Mouse (Mus musculus) bone marrow, adult 2 months (tissue): ENCODE measurements around the gene Stk26.

Source experiments
- CTCF ChIP-seq: fragments of 200-500 bp; IDR thresholded peaks from 2 replicates; pipeline ENCODE4 v1.5.1; 2011; ENCODE audit warnings: low read length, control low read depth; ENCODE audit not compliant: control insufficient read depth, insufficient read depth
- POLR2A ChIP-seq: fragments of 200-500 bp; IDR thresholded peaks from 2 replicates; pipeline ENCODE4 v1.6.1; 2011; ENCODE audit warnings: low read depth, mild to moderate bottlenecking, control low read depth, low read length, borderline replicate concordance; ENCODE audit not compliant: control insufficient read depth

- TF ChIP-seq POLR2A (no peak), CTCF (no peak)
Measured at GRCm38 (mm10) chrX:50909915-50910314, 69.1 kb downstream of the Stk26 start.
